1 mouse cellular context compared by ENCODE assay signal in the genomic region with DNA sequence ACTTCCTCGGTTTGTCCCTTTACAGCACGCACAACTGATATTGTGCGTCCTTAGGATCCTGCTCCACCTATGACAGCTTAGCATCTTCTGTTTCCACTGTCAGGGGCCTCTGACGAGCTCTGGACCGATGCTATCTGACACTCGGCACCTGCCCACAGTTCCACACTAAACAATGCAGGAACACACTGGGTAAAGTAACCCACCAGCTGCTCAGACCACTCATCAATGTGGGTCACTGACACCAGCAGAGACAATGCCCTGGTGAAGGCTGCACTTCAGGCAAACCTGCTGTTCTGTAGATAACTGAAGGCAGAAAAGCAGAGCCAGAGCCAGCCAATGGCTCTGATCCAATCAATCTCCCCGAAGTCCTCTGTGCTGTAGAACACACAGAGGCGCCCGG.
A peak's percentile ranks its signal among the peaks of the same experiment; 100 is the strongest.
TF ChIP-seq lines count a peak whose summit lies in the region.

No protein-coding gene starts in this region.

TF ChIP-seq in myocyte, 11 proteins besides CTCF, POLR2A, EP300 and RAD21 (continued from another document):
- TF ChIP-seq USF1 (IDR thresholded peaks at IDR 0.05; ENCODE audit: low read depth) (no peak), TCF12 (IDR thresholded peaks at IDR 0.05; ENCODE audit: insufficient read depth, poor library complexity, severe bottlenecking) (peak; percentile 69), MYOD1 (IDR thresholded peaks at IDR 0.05; ENCODE audit: control insufficient read depth in 1 of 3, insufficient read length in 2 of 3, low read depth in 2 of 3) (peak in 2 of 3 experiments; percentile 98)
